Comparison of ENCODE assay signal across 9 mouse cellular contexts in the genomic region with DNA sequence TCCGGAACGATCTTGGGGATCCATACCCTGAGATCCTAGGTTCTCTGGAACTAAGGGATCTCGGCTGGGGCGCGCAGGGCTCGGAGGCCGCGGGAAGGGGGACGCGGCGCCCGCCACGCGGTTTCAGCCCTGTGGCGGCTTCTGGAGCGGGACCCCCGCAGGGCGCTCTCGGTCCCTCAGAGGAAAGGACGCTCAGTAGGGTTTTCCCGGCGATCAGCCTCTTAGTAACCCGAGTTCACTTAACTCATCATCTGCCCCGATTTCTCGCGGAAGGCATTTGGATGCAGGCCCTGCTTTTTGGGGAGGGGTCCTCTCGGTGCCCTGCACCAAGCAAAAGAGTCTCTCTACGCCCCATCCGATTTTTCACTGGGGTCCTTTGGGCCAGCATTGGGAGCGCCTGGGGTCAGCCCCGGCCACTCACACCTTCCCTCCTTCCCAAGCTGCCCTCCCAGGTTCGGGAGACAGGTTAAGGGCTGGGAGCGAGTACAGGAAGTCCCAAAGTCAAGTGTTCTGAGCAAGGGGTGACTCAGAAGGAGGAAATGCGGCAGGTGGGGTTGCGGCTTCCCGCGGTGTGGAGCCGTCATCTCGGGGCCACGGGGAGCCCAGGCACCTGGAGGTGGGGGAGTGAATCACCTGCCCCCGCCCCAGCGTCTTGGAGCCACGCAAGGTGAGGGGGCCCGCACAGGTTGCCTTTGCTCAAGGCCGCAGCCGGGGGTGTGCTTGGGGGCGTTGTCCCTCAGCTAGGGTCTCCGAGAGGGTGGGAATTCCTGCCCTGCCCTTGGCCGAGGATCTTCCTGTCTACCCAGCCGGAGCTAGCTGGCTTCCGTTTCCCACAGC. TPM values are rescaled to one million over a fixed set of nuclear protein-coding genes. Genes with fewer than 3 reads are reported as not detected.
DNase-seq lines count a peak whose midpoint lies in the region; ATAC-seq and TF ChIP-seq lines count a peak whose summit lies in the region.
"Had no signal": no experiment of that assay in that cellular context is flagged by ENCODE, and none has a peak within 500 bp of the region (broad histone marks: within the 10 kb centered on the region; RNA-seq: fewer than 3 reads in every experiment).

No protein-coding gene starts in this region.

- H3K4me1 ChIP-seq in cerebellum, adult 2 months (ENCODE audit: control insufficient read depth, insufficient read depth, low read length), result no peaks in the 10 kb centered on the region
- H3K4me1 ChIP-seq in CH12.LX (ENCODE audit: control insufficient read depth in 1 of 2, insufficient read depth in 2 of 2), result peaks cover 31 to 61% of the 10 kb centered on the region in 2 experiments
- H3K4me1 ChIP-seq in heart, embryonic 14.5 days (ENCODE audit: control insufficient read depth in 2 of 2, insufficient read depth in 2 of 2, low read length in 2 of 2), result peaks cover 21 to 24% of the 10 kb centered on the region in 2 experiments
- H3K4me1 ChIP-seq in liver, embryonic 16.5 days (ENCODE audit: control insufficient read depth, low read depth, low read length), result no peaks in the 10 kb centered on the region; the same call in 1 of the 2 replicates
- H3K4me1 ChIP-seq in neural tube, embryonic 15.5 days, result peaks cover 30% of the 10 kb centered on the region

- H3K4me2 ChIP-seq in CH12.LX (ENCODE audit: insufficient read depth, low read depth, poor library complexity, severe bottlenecking), result no peak overlapping the region
- H3K4me2 ChIP-seq in heart, embryonic 14.5 days (ENCODE audit: low read length), result peak overlapping the region; percentile 98
- H3K4me2 ChIP-seq in liver, embryonic 16.5 days (ENCODE audit: low read depth, low read length), result peak overlapping the region; percentile 62
- H3K4me2 ChIP-seq in neural tube, embryonic 15.5 days, result peak overlapping the region; percentile 81

- no peak for TF ChIP-seq EP300 in CH12.LX (IDR thresholded peaks at IDR 0.05; ENCODE audit: low read length)

- no peak for TF ChIP-seq RAD21 in CH12.LX (IDR thresholded peaks at IDR 0.05; ENCODE audit: low read depth, low read length)

- ATAC-seq in heart, embryonic 14.5 days (ENCODE audit: insufficient number of reproducible peaks, insufficient read depth, low FRiP score, low read depth), result 0 out of 2 replicates have a peak, but pooled peaks have one; percentile 27
- no peak for ATAC-seq in liver, embryonic 16.5 days (ENCODE audit: low read depth)
- no peak for ATAC-seq in neural tube, embryonic 15.5 days (ENCODE audit: low FRiP score)
- no peak for ATAC-seq in inflammation-experienced regulatory T-cells, adult 6 months

- whole genome bisulfite sequencing in cerebellum, adult 2 months, result 3% methylated on average over 50 of the region's 51 CpGs
- WGBS in heart, embryonic 14.5 days, result under 1% methylated on average over 50 of the region's 51 CpGs
- under 1% methylated on average over 51 of the region's 51 CpGs for WGBS in liver, embryonic 16.5 days (ENCODE audit: insufficient replicate concordance)
- under 1% methylated on average over 51 of the region's 51 CpGs for WGBS in neural tube, embryonic 15.5 days

- no peaks in the 10 kb centered on the region for H3K36me3 ChIP-seq in CH12.LX (replicated peaks in 1 of 2; ENCODE audit: control insufficient read depth in 1 of 2, insufficient read depth in 1 of 2, low read length in 1 of 2)
- no peaks in the 10 kb centered on the region for H3K36me3 ChIP-seq in heart, embryonic 14.5 days (ENCODE audit: control insufficient read depth, insufficient read depth, low read length)
- no peaks in the 10 kb centered on the region for H3K36me3 ChIP-seq in liver, embryonic 16.5 days (ENCODE audit: control insufficient read depth, insufficient read depth)
- H3K36me3 ChIP-seq in neural tube, embryonic 15.5 days, result no peaks in the 10 kb centered on the region
- H3K36me3 ChIP-seq: G1E had no signal

- H3K9ac ChIP-seq in CH12.LX (ENCODE audit: insufficient read depth, low read depth), result no peak overlapping the region
- H3K9ac ChIP-seq in heart, embryonic 14.5 days (ENCODE audit: low read length), result peak overlapping the region; percentile 91
- H3K9ac ChIP-seq in liver, embryonic 16.5 days (ENCODE audit: low read depth, low read length), result peak overlapping the region; percentile 36
- H3K9ac ChIP-seq in neural tube, embryonic 15.5 days (replicated peaks), result peak overlapping the region; percentile 42

- H3K9me3 ChIP-seq in CH12.LX (replicated peaks; ENCODE audit: low read length), result peaks cover 8% of the 10 kb centered on the region
- no peaks in the 10 kb centered on the region for H3K9me3 ChIP-seq in heart, embryonic 14.5 days (ENCODE audit: control insufficient read depth, low read length)
- no peaks in the 10 kb centered on the region for H3K9me3 ChIP-seq in liver, embryonic 16.5 days (replicated peaks; ENCODE audit: control insufficient read depth, low read length)
- no peaks in the 10 kb centered on the region for H3K9me3 ChIP-seq in neural tube, embryonic 15.5 days (replicated peaks)
- H3K9me3 ChIP-seq: G1E had no signal

- no peak for TF ChIP-seq CTCF in cerebellum, adult 2 months (IDR thresholded peaks at IDR 0.05; ENCODE audit: borderline replicate concordance, insufficient read depth, low read depth, low read length)
- TF ChIP-seq CTCF in CH12.LX (conservative IDR thresholded peaks at IDR 0.05 in 1 of 2, IDR thresholded peaks at IDR 0.05 in 1 of 2; ENCODE audit: low read depth in 2 of 2, low read length in 2 of 2), result no peak

- no peaks in the 10 kb centered on the region for H3K79me2 ChIP-seq in CH12.LX (replicated peaks; ENCODE audit: control insufficient read depth, extremely low read depth, insufficient read depth, poor library complexity, severe bottlenecking)

- dilution Hi-C loops in CH12.LX (cut with MboI; ENCODE audit: extremely low pct_ligation_motif_present, extremely low pct_unique_long_range_greater_than_20kb, low sequenced_read_pairs), result no loop called here

- TF ChIP-seq POLR2A in cerebellum, adult 2 months (IDR thresholded peaks at IDR 0.05; ENCODE audit: borderline replicate concordance, insufficient read depth, low read length), result no peak
- no peak for TF ChIP-seq POLR2A in CH12.LX (IDR thresholded peaks at IDR 0.05; ENCODE audit: low read depth, low read length)

- no peaks in the 10 kb centered on the region; the same call in 1 of the 2 replicates for H3K27me3 ChIP-seq in cerebellum, adult 2 months (ENCODE audit: control insufficient read depth, insufficient read depth, low read length)
- H3K27me3 ChIP-seq in CH12.LX (replicated peaks), result peaks cover 58% of the 10 kb centered on the region
- no peaks in the 10 kb centered on the region for H3K27me3 ChIP-seq in heart, embryonic 14.5 days (ENCODE audit: control insufficient read depth, insufficient read depth, low read length)
- H3K27me3 ChIP-seq in liver, embryonic 16.5 days (ENCODE audit: control insufficient read depth, insufficient read depth, low read depth, low read length), result peaks cover 44% of the 10 kb centered on the region
- peaks cover 50% of the 10 kb centered on the region for H3K27me3 ChIP-seq in neural tube, embryonic 15.5 days (replicated peaks)

- intact Hi-C loops in gastrocnemius, postnatal 36 days (cut with DNase I), result no loop called here

- in situ Hi-C loops in CH12.LX (cut with MboI; ENCODE audit: low pct_ligation_motif_present, low pct_unique_long_range_greater_than_20kb, low sequenced_read_pairs), result no loop called here

- no peak for DNase-seq in cerebellum, adult 2 months
- no peak for DNase-seq in cerebellum, adult 11 months
- no peak for DNase-seq in CH12.LX (ENCODE audit: extremely low read depth)
- no peak for DNase-seq in gastrocnemius, postnatal 36 days

- no peak overlapping the region for H3K27ac ChIP-seq in cerebellum, adult 2 months (ENCODE audit: insufficient read depth, low read length)
- H3K27ac ChIP-seq in CH12.LX (ENCODE audit: insufficient read depth, low read depth), result no peak overlapping the region
- peak overlapping the region in 1 of 2 experiments; percentile 68; a peak in 2 of 4 replicates for H3K27ac ChIP-seq in heart, embryonic 14.5 days (replicated peaks in 1 of 2; ENCODE audit: control insufficient read depth in 1 of 2, insufficient read depth in 1 of 2, low read depth in 2 of 2, low read length in 2 of 2)
- H3K27ac ChIP-seq in liver, embryonic 16.5 days (ENCODE audit: low read length), result no peak overlapping the region
- H3K27ac ChIP-seq in neural tube, embryonic 15.5 days (replicated peaks), result no peak overlapping the region

- peak overlapping the region; percentile 90 for H3K4me3 ChIP-seq in cerebellum, adult 2 months (replicated peaks; ENCODE audit: insufficient read depth, low read depth, low read length)
- H3K4me3 ChIP-seq in CH12.LX (replicated peaks in 1 of 3; ENCODE audit: low read depth in 2 of 3, low read length in 2 of 3, poor library complexity in 1 of 3), result peak overlapping the region in 2 of 3 experiments; percentile 20 to 38
- peak overlapping the region; percentile 86 to 90 for H3K4me3 ChIP-seq in heart, embryonic 14.5 days (ENCODE audit: control insufficient read depth in 1 of 2, insufficient read depth in 1 of 2, low read depth in 1 of 2, low read length in 2 of 2)
- peak overlapping the region; percentile 57 for H3K4me3 ChIP-seq in liver, embryonic 16.5 days (ENCODE audit: low read depth, low read length)
- H3K4me3 ChIP-seq in neural tube, embryonic 15.5 days (replicated peaks), result peak overlapping the region; percentile 58

TF ChIP-seq in CH12.LX, 34 proteins besides CTCF, POLR2A, EP300 and RAD21:
- TF ChIP-seq TBP (conservative IDR thresholded peaks at IDR 0.05; ENCODE audit: low read depth, low read length) (no peak), NRF1 (IDR thresholded peaks at IDR 0.05; ENCODE audit: low read depth, low read length) (no peak), BHLHE40 (IDR thresholded peaks at IDR 0.05; ENCODE audit: low read depth, low read length) (no peak), MAX (IDR thresholded peaks at IDR 0.05; ENCODE audit: low read length) (no peak)

RNA-seq across cellular contexts. Expression of a gene that starts 0.8 kb away (rescaled TPM):
- 1.9 and 2.0 TPM in 2 replicates for polyA plus RNA-seq in cerebellum, adult 2 months (2012; rRNA removed)
- 0.67 and 0.81 TPM in 2 replicates for total RNA-seq in CH12.LX (2012; rRNA removed)
- 0.55 and 0.58 TPM in 2 replicates for total RNA-seq in CH12.LX (2014; rRNA removed)
- 0.67 and 0.70 TPM in 2 replicates for polyA plus RNA-seq in CH12.LX (2012; ENCODE audit: insufficient read length, low read depth)
- polyA plus RNA-seq in heart, embryonic 14.5 days (2014; fragmentation: Nextera tagmentation; extraction: Ambion mirVana), result 1.9 TPM in 2 replicates
- polyA plus RNA-seq in liver, embryonic 16.5 days (2015; fragmentation: Nextera tagmentation; extraction: Ambion mirVana), result 0.53 and 0.93 TPM in 2 replicates
- 0.87 and 1.9 TPM in 2 replicates for polyA plus RNA-seq in neural tube, embryonic 15.5 days (2015; fragmentation: Nextera tagmentation; extraction: Ambion mirVana)
- total RNA-seq in gastrocnemius, postnatal 36 days (2021), result 1 to 10 TPM; 2.4 to 2.6 TPM
- not detected for polyA plus RNA-seq in inflammation-experienced regulatory T-cells, adult 6 months (2017; shearing (Covaris generic))
- total RNA-seq: G1E had no signal
- polyA plus RNA-seq: G1E had no signal

Comparison
In these comparisons a context has a peak if more than half of its experiments do, and no peak if none do; other contexts are left out.
1. H3K4me3 ChIP-seq: peak in every context shown above with its lines; median percentile 90 in cerebellum, adult 2 months; 88 in heart, embryonic 14.5 days; 58 in neural tube, embryonic 15.5 days; 57 in liver, embryonic 16.5 days; 29 in CH12.LX.